17 mouse cellular contexts compared by ENCODE assay signal in the genomic region with DNA sequence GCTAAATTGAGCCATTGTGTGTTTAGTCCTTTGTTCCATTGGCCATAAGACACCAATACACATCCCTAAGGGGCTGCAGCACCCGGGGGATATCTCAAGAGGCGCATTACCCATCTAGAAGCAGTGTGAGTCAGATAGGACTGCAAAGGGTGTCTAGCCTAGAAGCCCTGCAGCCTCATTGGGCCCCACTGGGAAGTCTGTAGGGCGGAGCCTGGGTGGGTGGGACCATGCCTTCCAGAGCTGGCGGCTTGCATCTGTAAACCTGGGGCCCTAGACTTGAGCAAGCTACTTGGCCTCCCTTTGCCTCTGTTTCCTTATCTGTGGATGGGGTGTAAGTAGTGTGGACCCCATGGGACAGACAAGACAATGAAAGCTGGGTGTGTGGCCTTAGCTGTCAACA. TPM values are rescaled to one million over a fixed set of nuclear protein-coding genes. Genes with fewer than 3 reads are reported as not detected.
DNase-seq lines count a peak whose midpoint lies in the region; ATAC-seq and TF ChIP-seq lines count a peak whose summit lies in the region.
"Had no signal": no experiment of that assay in that cellular context is flagged by ENCODE, and none has a peak within 500 bp of the region (broad histone marks: within the 10 kb centered on the region; RNA-seq: fewer than 3 reads in every experiment).

No protein-coding gene starts in this region.

- intact Hi-C loops in left cerebral cortex, adult 2 months (cut with DNase I): no loop called here

- H3K4me3 ChIP-seq in midbrain, embryonic 11.5 days (ENCODE audit: low read depth, low read length): no peak overlapping the region
- no peak overlapping the region for H3K4me3 ChIP-seq in midbrain, postnatal 0 days (ENCODE audit: low read depth, low read length)
- no peak overlapping the region for H3K4me3 ChIP-seq in liver, embryonic 12.5 days
- no peak overlapping the region for H3K4me3 ChIP-seq in stomach, postnatal 0 days (ENCODE audit: low read depth, low read length)
- no peak overlapping the region for H3K4me3 ChIP-seq in left cerebral cortex, adult 2 months
- no peak overlapping the region for H3K4me3 ChIP-seq in midbrain, embryonic 15.5 days
- H3K4me3 ChIP-seq: heart, adult 2 months; limb, embryonic 13.5 days; midbrain, embryonic 12.5 days; neural tube, embryonic 12.5 days had no signal

- no peaks in the 10 kb centered on the region for H3K9me3 ChIP-seq in midbrain, embryonic 11.5 days (ENCODE audit: control insufficient read depth, low read length)
- no peaks in the 10 kb centered on the region for H3K9me3 ChIP-seq in midbrain, postnatal 0 days (ENCODE audit: low read length)
- H3K9me3 ChIP-seq in liver, embryonic 12.5 days (replicated peaks): no peaks in the 10 kb centered on the region
- H3K9me3 ChIP-seq in stomach, postnatal 0 days (ENCODE audit: control insufficient read depth, low read length): no peaks in the 10 kb centered on the region
- H3K9me3 ChIP-seq in midbrain, embryonic 15.5 days: no peaks in the 10 kb centered on the region
- H3K9me3 ChIP-seq: limb, embryonic 13.5 days had no signal

- no peak overlapping the region for H3K4me2 ChIP-seq in midbrain, embryonic 11.5 days
- H3K4me2 ChIP-seq in midbrain, postnatal 0 days (ENCODE audit: low read depth, low read length, poor library complexity, severe bottlenecking): no peak overlapping the region
- 0 out of 2 replicates have a peak overlapping the region, but pooled peaks have one; percentile 6 for H3K4me2 ChIP-seq in liver, embryonic 12.5 days
- no peak overlapping the region for H3K4me2 ChIP-seq in stomach, postnatal 0 days (replicated peaks; ENCODE audit: low read depth)
- no peak overlapping the region for H3K4me2 ChIP-seq in midbrain, embryonic 15.5 days
- H3K4me2 ChIP-seq: limb, embryonic 13.5 days; midbrain, embryonic 12.5 days; neural tube, embryonic 12.5 days had no signal

- no peak for TF ChIP-seq CTCF in midbrain, postnatal 0 days (IDR thresholded peaks at IDR 0.05)
- TF ChIP-seq CTCF in stomach, postnatal 0 days (IDR thresholded peaks at IDR 0.05; ENCODE audit: low read depth): no peak
- TF ChIP-seq CTCF in left cerebral cortex, adult 2 months (IDR thresholded peaks at IDR 0.05): no peak

- no peak for TF ChIP-seq EP300 in stomach, postnatal 0 days (optimal IDR thresholded peaks at IDR 0.05)

- 76% methylated on average over 4 of the region's 4 CpGs for WGBS in midbrain, embryonic 11.5 days
- 82% methylated on average over 4 of the region's 4 CpGs for WGBS in midbrain, postnatal 0 days
- WGBS in liver, embryonic 12.5 days (ENCODE audit: insufficient replicate concordance): 41% methylated on average over 4 of the region's 4 CpGs
- 60% methylated on average over 4 of the region's 4 CpGs for WGBS in stomach, postnatal 0 days
- 81% methylated on average over 4 of the region's 4 CpGs for WGBS in midbrain, embryonic 15.5 days

- peaks cover 11% of the 10 kb centered on the region for H3K4me1 ChIP-seq in midbrain, embryonic 11.5 days (ENCODE audit: control insufficient read depth, insufficient read depth, low read length)
- peaks cover 11% of the 10 kb centered on the region; the same call in 1 of the 2 replicates for H3K4me1 ChIP-seq in midbrain, postnatal 0 days (ENCODE audit: insufficient read depth, low read length)
- peaks cover 33% of the 10 kb centered on the region for H3K4me1 ChIP-seq in liver, embryonic 12.5 days
- H3K4me1 ChIP-seq in stomach, postnatal 0 days (replicated peaks; ENCODE audit: control insufficient read depth, insufficient read depth): peaks cover 7% of the 10 kb centered on the region; the same call in 1 of the 2 replicates
- peaks cover 26% of the 10 kb centered on the region for H3K4me1 ChIP-seq in midbrain, embryonic 15.5 days

- ATAC-seq in CD4-positive, CD25-positive, alpha-beta regulatory T cell, adult 4 months: no peak
- no peak for ATAC-seq in midbrain, embryonic 11.5 days (ENCODE audit: low FRiP score)
- ATAC-seq in midbrain, postnatal 0 days (ENCODE audit: low FRiP score): no peak
- peak; percentile 82 for ATAC-seq in liver, embryonic 12.5 days
- no peak for ATAC-seq in stomach, postnatal 0 days (ENCODE audit: low FRiP score, low TSS enrichment)
- ATAC-seq in midbrain, embryonic 15.5 days (replicated peaks): no peak

- H3K9ac ChIP-seq in midbrain, embryonic 11.5 days (ENCODE audit: low read length): no peak overlapping the region
- H3K9ac ChIP-seq in midbrain, postnatal 0 days (replicated peaks; ENCODE audit: low read length, poor library complexity, severe bottlenecking): no peak overlapping the region
- no peak overlapping the region for H3K9ac ChIP-seq in liver, embryonic 12.5 days
- no peak overlapping the region for H3K9ac ChIP-seq in stomach, postnatal 0 days (ENCODE audit: low read length)
- no peak overlapping the region for H3K9ac ChIP-seq in midbrain, embryonic 15.5 days
- H3K9ac ChIP-seq: limb, embryonic 13.5 days; midbrain, embryonic 12.5 days; neural tube, embryonic 12.5 days had no signal

- no peak overlapping the region for H3K27ac ChIP-seq in midbrain, embryonic 11.5 days (ENCODE audit: low read depth, low read length)
- H3K27ac ChIP-seq in midbrain, postnatal 0 days (ENCODE audit: low read depth, low read length): no peak overlapping the region
- no peak overlapping the region for H3K27ac ChIP-seq in liver, embryonic 12.5 days
- peak overlapping the region; percentile 56; the same call in 1 of the 2 replicates for H3K27ac ChIP-seq in stomach, postnatal 0 days (replicated peaks)
- H3K27ac ChIP-seq in left cerebral cortex, adult 2 months: no peak overlapping the region
- no peak overlapping the region for H3K27ac ChIP-seq in midbrain, embryonic 15.5 days
- H3K27ac ChIP-seq: heart, adult 2 months; limb, embryonic 13.5 days; midbrain, embryonic 12.5 days; neural tube, embryonic 12.5 days had no signal

- no peaks in the 10 kb centered on the region for H3K27me3 ChIP-seq in midbrain, embryonic 11.5 days (ENCODE audit: control insufficient read depth, insufficient read depth, low read length)
- H3K27me3 ChIP-seq in midbrain, postnatal 0 days (ENCODE audit: insufficient read depth, low read length): no peaks in the 10 kb centered on the region
- H3K27me3 ChIP-seq in liver, embryonic 12.5 days (replicated peaks): peaks cover 24% of the 10 kb centered on the region
- H3K27me3 ChIP-seq in stomach, postnatal 0 days (ENCODE audit: control insufficient read depth, insufficient read depth, low read length): no peaks in the 10 kb centered on the region
- no peaks in the 10 kb centered on the region for H3K27me3 ChIP-seq in midbrain, embryonic 15.5 days (replicated peaks)
- H3K27me3 ChIP-seq: neural tube, embryonic 12.5 days had no signal

- DNase-seq in CD4-positive, CD25-positive, alpha-beta regulatory T cell, adult 2 months (ENCODE audit: low read depth, low spot score): peak; percentile 16
- peak; percentile 49 for DNase-seq in midbrain, embryonic 11.5 days (ENCODE audit: low spot score, missing footprints)
- no peak for DNase-seq in midbrain, postnatal 0 days (ENCODE audit: low spot score)
- no peak for DNase-seq in stomach, postnatal 0 days (ENCODE audit: low spot score)
- no peak for DNase-seq in left cerebral cortex, adult 2 months (ENCODE audit: extremely low spot score in 1 of 2, low spot score in 2 of 2)
- DNase-seq: adrenal gland, postnatal 36 days; cerebellum, postnatal 14 days; heart, adult 2 months; heart, postnatal 4 days; kidney, postnatal 14 days; layer of hippocampus, postnatal 36 days had no signal

- no peaks in the 10 kb centered on the region for H3K36me3 ChIP-seq in midbrain, embryonic 11.5 days (ENCODE audit: control insufficient read depth, insufficient read depth, low read length)
- no peaks in the 10 kb centered on the region for H3K36me3 ChIP-seq in midbrain, postnatal 0 days (ENCODE audit: insufficient read depth, low read length)
- H3K36me3 ChIP-seq in liver, embryonic 12.5 days: no peaks in the 10 kb centered on the region
- H3K36me3 ChIP-seq in stomach, postnatal 0 days (ENCODE audit: control insufficient read depth, insufficient read depth, low read length): no peaks in the 10 kb centered on the region
- no peaks in the 10 kb centered on the region for H3K36me3 ChIP-seq in midbrain, embryonic 15.5 days (replicated peaks)
- H3K36me3 ChIP-seq: limb, embryonic 13.5 days; midbrain, embryonic 12.5 days; neural tube, embryonic 12.5 days had no signal

RNA-seq across cellular contexts. Expression of a gene that starts 48.4 kb away (rescaled TPM):
- polyA plus RNA-seq in CD4-positive, CD25-positive, alpha-beta regulatory T cell, adult 4 months (2017; shearing (Covaris generic)): not detected
- polyA plus RNA-seq in midbrain, embryonic 11.5 days (2014; fragmentation: Nextera tagmentation; extraction: Ambion mirVana): 0.92 and 1.3 TPM in 2 replicates
- total RNA-seq in midbrain, postnatal 0 days (2014; rRNA removed): 24.0 and 25.2 TPM in 2 replicates
- 8.5 and 9.8 TPM in 2 replicates for polyA plus RNA-seq in midbrain, postnatal 0 days (2015; fragmentation: Nextera tagmentation; extraction: Ambion mirVana)
- polyA plus RNA-seq in liver, embryonic 12.5 days (2016; fragmentation: Nextera tagmentation; extraction: Ambion mirVana): 0.50 and 0.77 TPM in 2 replicates
- polyA plus RNA-seq in stomach, postnatal 0 days (2015; fragmentation: Nextera tagmentation; extraction: Ambion mirVana): 4.8 and 5.5 TPM in 2 replicates
- total RNA-seq in left cerebral cortex, adult 2 months (2021): 10 to 100 TPM; 47.0 to 51.3 TPM
- 5.0 and 5.1 TPM in 2 replicates for polyA plus RNA-seq in midbrain, embryonic 15.5 days (2015; fragmentation: Nextera tagmentation; extraction: Ambion mirVana)

RNA-seq across cellular contexts. Expression of a gene that starts 54.8 kb away (rescaled TPM):
- polyA plus RNA-seq in CD4-positive, CD25-positive, alpha-beta regulatory T cell, adult 4 months (2017; shearing (Covaris generic)): 1 to 10 TPM; 5.4 to 5.6 TPM
- polyA plus RNA-seq in midbrain, embryonic 11.5 days (2014; fragmentation: Nextera tagmentation; extraction: Ambion mirVana): 8.0 and 8.7 TPM in 2 replicates
- 7.7 and 11.2 TPM in 2 replicates for total RNA-seq in midbrain, postnatal 0 days (2014; rRNA removed)
- 4.7 and 4.8 TPM in 2 replicates for polyA plus RNA-seq in midbrain, postnatal 0 days (2015; fragmentation: Nextera tagmentation; extraction: Ambion mirVana)
- polyA plus RNA-seq in liver, embryonic 12.5 days (2016; fragmentation: Nextera tagmentation; extraction: Ambion mirVana): 10.1 and 10.2 TPM in 2 replicates
- polyA plus RNA-seq in stomach, postnatal 0 days (2015; fragmentation: Nextera tagmentation; extraction: Ambion mirVana): 6.1 and 6.2 TPM in 2 replicates
- 10 to 100 TPM; 10.9 to 11.7 TPM for total RNA-seq in left cerebral cortex, adult 2 months (2021)
- 7.3 and 8.0 TPM in 2 replicates for polyA plus RNA-seq in midbrain, embryonic 15.5 days (2015; fragmentation: Nextera tagmentation; extraction: Ambion mirVana)

Comparison
In these comparisons a context has a peak if more than half of its experiments do, and no peak if none do; other contexts are left out.
1. DNase-seq: peak in CD4-positive, CD25-positive, alpha-beta regulatory T cell, adult 2 months (single experiment) and midbrain, embryonic 11.5 days (single experiment); none in midbrain, postnatal 0 days (single experiment), stomach, postnatal 0 days (single experiment) and left cerebral cortex, adult 2 months (0 of 2).